Mouse (Mus musculus): ENCODE data around the gene Olfr352.

Olfr352 gene

GRCm38 (mm10) chr2:36868160-36868559, at the start of gene Olfr352:
TSS of gene Olfr352 (plus strand) at chr2:36868460.
- no peak for DNase-seq (ENCODE audit: low read depth)

GRCm38 (mm10) chr2:36846010-36846409, 22.2 kb upstream of the Olfr352 start, which contains the start of gene Olfr350:
TSS of gene Olfr350 (plus strand) at chr2:36846310.
- no peak for DNase-seq (ENCODE audit: low read depth)

DNA sequence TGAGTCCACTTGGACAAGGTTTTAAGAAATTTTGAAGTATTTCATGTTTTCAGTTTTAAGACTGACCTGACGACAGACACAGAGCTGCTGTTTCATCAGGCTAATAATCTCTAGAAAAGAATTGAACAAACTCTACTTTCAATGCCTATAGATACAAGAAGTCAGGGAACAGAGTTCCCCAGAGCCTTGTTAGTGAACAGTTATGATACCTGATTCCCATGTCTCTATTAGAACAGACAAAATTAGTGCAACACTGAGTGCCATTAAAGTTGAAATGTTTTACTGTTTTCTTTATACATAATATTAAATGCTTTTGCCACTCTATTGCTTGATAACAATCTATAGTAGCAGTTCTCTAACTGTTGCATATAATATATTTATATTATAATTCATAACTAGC, 5.7 kb upstream of the Olfr352 start, which contains the start of gene Olfr351:
Olfr351 (minus strand) TSS at position 101 of the 400 bp plus-strand sequence.
- no peak for DNase-seq (ENCODE audit: low read depth)

DNA sequence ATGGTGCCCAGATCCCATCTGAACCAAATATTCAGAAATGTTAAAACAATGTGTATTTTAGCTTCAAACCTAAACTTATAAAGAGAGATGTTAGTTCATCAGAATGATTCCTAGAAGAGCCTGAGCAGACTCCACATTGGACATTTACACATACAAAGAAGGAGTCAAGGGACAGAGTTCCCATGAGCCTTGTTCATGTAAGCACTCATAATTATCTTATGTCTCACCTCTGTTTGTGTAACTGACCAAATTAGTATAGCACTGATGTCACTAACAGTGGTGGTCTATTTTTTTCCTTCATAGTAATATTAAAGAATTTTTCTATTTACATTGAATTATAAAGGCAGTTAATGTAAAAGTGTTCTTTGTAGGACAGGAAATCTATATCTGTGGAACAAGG, 24.6 kb downstream of the Olfr352 start, which contains the start of gene Olfr353:
Olfr353 (minus strand) TSS at position 101 of the 400 bp plus-strand sequence.
- no peak for DNase-seq (ENCODE audit: low read depth)

DNA sequence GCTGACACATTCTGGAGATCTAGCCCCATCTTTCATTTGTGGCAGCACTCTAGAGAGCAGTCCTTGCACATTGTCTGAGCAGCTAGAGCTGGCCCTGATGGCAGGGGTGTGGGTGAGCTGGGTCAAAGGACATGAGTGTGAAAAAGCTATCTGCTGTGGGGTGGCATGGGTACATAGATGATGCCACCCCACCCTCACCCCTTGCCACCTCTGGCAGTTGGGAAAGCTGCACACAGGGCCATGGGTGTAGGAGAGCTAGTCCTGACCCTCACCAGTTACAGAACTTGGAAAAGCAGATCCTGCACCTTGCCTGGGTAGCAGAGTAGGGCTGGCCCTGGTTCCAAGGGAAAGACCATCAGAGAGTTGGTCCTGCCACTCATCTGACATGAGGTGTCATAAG, 28.9 kb downstream of the Olfr352 start:
- DNase-seq (ENCODE audit: low read depth), result no peak

GRCm38 (mm10) chr2:36905380-36905779, 37.1 kb downstream of the Olfr352 start, which contains the start of gene Olfr354:
TSS of gene Olfr354 (plus strand) at chr2:36905680.
- DNase-seq (ENCODE audit: low read depth), result no peak
